Mouse (Mus musculus) urinary bladder, adult 18-20 months (tissue): ENCODE measurements around the gene Abhd16a.

Experiments used
- DNase-seq, 2 experiments: peaks; one replicate each; pipeline ENCODE4 v3.0.0; 2022; ENCODE audit warnings: low spot score in 2 of 2, mixed read lengths in 2 of 2

Abhd16a gene

GRCm38 (mm10) chr17:35088825-35089644, at the start of gene Abhd16a:
Gene Abhd16a, plus strand, starts transcription at chr17:35089263.
- peak; percentile 88 to 93 for DNase-seq

DNA sequence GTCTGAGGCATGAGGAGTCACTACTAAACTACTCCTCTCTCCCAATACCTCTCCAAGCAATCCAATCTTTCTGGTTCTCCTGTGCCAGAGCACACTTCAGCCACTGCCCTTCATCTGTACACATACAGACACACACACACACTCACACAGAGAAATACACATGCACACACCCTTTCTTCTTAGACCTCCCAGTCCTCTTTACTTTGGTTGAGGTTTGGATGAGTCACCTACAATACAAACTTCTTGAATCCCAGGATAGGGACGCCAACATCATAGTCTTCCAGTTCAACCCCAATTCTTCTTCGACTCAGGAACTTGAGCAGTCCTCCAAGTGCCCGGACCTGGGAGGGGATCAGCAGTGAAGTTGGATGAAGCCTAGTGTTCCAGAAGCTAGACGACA, 45.3 kb upstream of the Abhd16a start:
- DNase-seq = no peak

- DNase-seq = no peak
Measured at GRCm38 (mm10) chr17:35044904-35045806, 43.9 kb upstream of the Abhd16a start.

- DNase-seq = no peak
Measured at GRCm38 (mm10) chr17:35045807-35046680, 43.0 kb upstream of the Abhd16a start.

- peak; percentile 90 to 95 for DNase-seq
Measured at GRCm38 (mm10) chr17:35046681-35047455, 42.2 kb upstream of the Abhd16a start, which contains the start of gene Msh5. Gene Msh5, minus strand, starts transcription at chr17:35046745.

DNA sequence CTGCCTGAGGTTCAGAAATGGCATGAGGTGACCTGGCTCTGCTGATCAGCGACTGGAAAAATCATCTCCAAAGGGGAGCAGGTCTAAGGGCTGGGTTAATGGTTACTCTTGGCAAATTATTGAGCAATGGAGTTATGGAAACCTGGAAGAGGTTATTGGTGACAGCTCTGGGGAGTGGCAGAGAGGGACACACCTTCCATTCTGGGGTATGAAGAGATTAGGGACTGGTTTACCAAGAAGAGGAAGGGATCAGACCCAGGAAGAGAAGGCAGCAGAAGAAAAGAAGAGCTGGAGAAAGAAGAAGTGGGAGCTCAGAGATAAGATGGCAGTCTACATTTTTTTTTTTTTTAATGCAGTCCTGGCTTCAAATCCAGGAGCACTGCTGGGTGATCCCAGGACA, 41.4 kb upstream of the Abhd16a start:
- no peak for DNase-seq

GRCm38 (mm10) chr17:35048149-35048931, 40.7 kb upstream of the Abhd16a start:
- DNase-seq = no peak

- DNase-seq = no peak
Measured at GRCm38 (mm10) chr17:35048932-35049440, 40.1 kb upstream of the Abhd16a start.

DNA sequence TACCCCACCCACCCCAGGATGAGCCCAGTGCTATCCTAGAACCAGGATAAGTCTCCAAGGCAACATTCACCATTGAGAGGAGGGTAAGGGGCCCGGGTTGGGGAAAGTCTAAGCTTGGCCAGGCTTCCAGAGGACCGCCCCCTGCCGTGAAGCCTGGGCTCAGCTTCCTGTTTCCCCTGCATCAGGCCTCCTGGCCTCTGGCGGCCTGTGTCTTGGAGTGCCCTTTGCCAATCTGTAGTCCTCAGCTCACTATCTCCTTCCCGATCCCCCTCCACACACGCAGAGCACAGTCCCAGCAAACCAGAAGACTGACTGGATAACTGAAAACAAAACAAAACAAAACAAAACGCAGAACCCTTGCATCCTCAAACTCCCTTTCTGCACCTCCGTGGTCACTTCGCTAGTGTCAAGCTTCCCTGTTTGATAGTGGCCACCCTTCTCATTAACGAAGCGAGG, 39.5 kb upstream of the Abhd16a start, which contains the start of gene Clic1:
Clic1 (plus strand) TSS at position 406 of the 456 bp plus-strand sequence.
- DNase-seq = no peak

GRCm38 (mm10) chr17:35050126-35050750, 38.8 kb upstream of the Abhd16a start:
- peak; percentile 69 to 77 for DNase-seq

DNA sequence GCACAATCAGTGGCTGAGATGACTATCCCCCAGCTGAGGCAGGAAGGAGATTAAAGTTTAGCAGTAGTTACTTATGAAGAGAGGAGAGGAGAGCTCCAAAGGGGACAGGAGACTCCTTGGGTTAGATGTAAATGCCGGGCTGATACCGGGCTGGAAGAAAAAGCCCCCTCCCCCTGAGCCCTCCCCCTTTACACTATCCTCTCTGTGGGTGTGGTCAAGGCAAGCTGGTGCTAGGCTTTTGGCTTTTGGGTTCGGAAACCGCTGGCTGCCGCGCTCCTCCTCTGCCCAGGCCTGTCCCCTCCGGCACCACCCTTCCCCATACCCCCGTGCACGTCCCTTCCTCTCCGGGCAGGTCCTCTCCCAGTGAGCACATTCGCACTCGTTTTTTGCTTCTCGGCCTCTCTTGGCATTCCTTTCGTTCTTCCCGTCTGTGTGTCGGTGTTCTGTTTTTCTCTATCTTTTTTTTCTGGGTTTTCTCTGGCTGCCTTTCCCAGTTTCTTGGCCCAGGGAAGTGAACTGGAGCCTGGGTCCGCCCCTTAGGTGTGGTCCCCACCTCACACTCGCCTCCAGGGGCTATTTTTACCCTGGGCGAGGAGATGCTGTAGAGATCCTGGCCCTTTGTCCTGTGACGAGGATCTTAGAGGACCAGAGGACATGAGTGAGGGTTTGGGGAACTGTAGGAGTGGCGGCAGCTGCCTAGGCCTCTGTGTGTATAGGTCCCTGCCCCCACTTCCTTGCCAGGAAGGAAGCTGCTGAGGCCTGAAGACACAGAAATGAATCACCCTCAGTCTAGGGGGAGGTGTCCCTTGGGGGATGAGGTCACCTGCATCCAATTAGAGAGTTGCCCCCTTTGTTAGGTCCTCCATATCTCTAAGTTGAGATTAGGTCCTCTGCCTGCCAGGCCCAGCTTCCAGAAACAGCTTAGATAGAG, 37.6 kb upstream of the Abhd16a start:
- DNase-seq = peak in 1 of 2 experiments; percentile 66

DNA sequence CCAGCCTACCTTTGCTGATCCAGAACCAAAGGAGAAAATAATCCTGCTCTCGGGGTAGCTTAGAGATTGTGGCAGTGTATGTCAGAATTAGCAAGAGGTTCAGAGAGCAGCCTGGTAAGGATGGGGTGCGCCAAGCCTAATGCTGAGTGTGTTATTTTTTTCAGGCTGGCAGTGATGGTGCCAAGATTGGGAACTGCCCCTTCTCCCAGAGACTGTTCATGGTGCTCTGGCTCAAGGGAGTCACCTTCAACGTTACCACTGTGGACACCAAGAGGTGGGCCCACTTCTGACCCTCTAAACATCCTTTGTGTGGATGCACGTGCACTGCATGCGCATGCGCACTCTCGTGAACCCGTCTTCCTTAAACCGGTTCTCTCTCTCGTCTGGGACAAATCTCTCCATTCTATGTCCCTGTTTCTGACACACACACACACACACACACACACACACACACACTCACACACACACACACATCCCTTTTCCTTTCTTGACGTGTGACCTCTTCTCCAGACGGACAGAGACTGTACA, 36.7 kb upstream of the Abhd16a start:
- DNase-seq = no peak

DNA sequence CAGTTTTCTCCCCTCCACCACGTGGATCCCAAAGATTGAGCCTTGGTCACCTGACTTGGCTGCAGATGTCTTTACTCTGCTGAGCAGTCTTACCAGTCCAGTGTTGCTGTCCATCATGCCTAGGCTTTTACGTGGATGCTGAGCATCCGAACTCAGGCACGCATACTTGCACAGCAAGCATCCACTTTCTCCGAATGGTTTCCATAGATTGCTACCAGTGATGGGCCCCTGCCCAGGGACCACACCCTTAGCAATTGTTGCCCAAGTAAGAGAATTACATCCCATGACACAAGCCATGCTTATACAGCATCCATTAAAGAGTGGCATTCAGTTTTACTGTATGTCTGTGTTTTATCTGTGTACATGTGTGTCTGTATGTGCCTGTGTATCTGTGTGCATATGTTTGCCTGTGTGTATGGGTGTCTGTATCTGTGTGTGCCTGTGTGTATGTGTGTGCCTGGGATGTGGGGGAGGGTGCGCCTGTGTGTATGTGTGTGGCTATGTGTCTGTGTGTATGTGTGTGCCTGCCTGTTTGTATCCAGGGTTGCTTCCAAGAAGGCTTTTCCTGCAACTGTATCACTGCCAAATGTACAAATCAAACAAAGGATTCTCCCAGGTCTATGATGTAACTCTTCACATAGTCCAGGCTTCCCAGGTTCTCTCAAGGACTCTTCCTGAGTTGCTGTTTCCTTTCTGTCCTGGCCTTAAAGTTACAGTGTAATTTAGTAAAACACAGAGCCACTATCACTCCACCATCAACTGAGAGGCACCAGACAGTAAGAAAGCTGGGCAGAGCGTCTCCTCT, 33.2 kb upstream of the Abhd16a start:
- DNase-seq = no peak

- no peak for DNase-seq
Measured at GRCm38 (mm10) chr17:35057090-35057489, 32.0 kb upstream of the Abhd16a start.

- no peak for DNase-seq
Measured at GRCm38 (mm10) chr17:35058316-35058715, 30.7 kb upstream of the Abhd16a start.
